Mouse (Mus musculus) bone marrow macrophage, adult 2 months (primary cell): ENCODE results near the gene Msx3.

ENCODE experiments used
- CTCF ChIP-seq: IDR thresholded peaks from 2 replicates; pipeline ENCODE4 v1.5.1; 2012; ENCODE audit warnings: low read depth, mild to moderate bottlenecking, low read length, moderate library complexity
- POLR2A ChIP-seq: IDR thresholded peaks from 2 replicates; pipeline ENCODE4 v1.6.1; 2012; ENCODE audit warnings: mild to moderate bottlenecking, low read depth, low read length, borderline replicate concordance

DNA sequence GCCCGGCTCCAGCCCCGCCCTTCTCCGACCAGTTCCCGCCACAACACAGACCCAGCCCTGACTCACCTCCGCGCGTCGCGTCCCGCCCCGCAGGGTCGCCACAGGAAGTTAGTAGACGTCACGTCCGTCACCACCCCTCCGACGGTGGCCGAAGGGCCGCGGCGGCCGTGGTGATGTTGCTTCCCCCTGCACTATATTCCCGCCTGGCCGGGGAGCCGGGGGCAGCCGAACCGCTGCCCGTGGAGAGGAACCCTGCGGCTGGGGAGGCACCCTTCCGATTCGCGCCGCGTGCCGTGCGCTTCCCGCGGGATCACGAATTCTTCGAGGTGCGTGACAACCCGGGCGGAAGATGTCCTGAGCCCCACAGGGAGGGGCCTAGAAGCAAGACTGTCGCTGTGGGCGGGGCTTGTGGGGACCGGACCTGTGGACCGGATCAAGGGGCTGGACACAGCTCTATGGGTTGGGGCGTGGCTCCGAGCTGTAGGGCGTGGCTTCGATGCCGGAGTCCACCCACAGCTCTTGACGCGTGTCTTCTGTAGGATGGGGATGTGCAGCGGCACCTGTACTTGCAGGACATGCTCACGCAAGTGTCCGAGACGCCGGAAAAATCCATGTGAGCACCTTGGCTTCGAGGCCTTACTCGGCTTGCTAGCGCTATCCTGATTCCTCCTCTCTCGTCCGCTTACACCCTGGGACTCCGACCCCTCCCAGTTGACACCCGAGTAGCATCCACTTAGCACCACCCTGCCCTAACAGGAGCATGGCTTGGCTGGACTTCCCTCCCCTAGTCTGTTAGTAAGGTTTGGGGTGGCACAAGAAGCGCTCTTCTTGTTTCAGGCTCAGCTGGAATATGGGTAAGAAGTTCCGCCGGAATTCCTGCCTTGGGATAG lies 12.4 kb downstream of the Msx3 start, which contains the start of the genes Zfp511 and Tubgcp2:
- TF ChIP-seq POLR2A (no peak), CTCF (no peak)
